Mouse (Mus musculus): ENCODE results near the gene C1qtnf9. TPM values are rescaled to one million over a fixed set of nuclear protein-coding genes. Genes with fewer than 3 reads are reported as not detected.

The C1qtnf9 gene
- not detected in 2 replicates for polyA plus RNA-seq (2012; ENCODE audit: insufficient read depth, insufficient read length, low replicate concordance, missing spikeins)

GRCm38 (mm10) chr14:60767884-60768283, at the start of gene C1qtnf9:
TSS of gene C1qtnf9 (plus strand) at chr14:60768134.
- 75% methylated on average over 4 of the region's 4 CpGs for WGBS
- H3K4me1 ChIP-seq (ENCODE audit: control insufficient read depth, insufficient read depth, low read length), result peaks cover 10% of the 10 kb centered on the region
- no peak for TF ChIP-seq CTCF (IDR thresholded peaks at IDR 0.05; ENCODE audit: insufficient read depth, low read depth, low read length)
- TF ChIP-seq POLR2A (IDR thresholded peaks at IDR 0.05; ENCODE audit: insufficient read depth, low read depth, low read length), result no peak
- no peak within 1 kb of the TSS for H3K4me3 ChIP-seq (ENCODE audit: insufficient read depth, low read depth, low read length)
- H3K27ac ChIP-seq (ENCODE audit: insufficient read depth, low read depth, low read length), result no peak within 1 kb of the TSS

- Histone ChIP-seq H3K27ac (ENCODE audit: insufficient read depth, low read depth, low read length) (no peak overlapping the region), H3K4me3 (ENCODE audit: insufficient read depth, low read depth, low read length) (no peak overlapping the region), H3K4me1 (ENCODE audit: control insufficient read depth, insufficient read depth, low read length) (no peaks in the 10 kb centered on the region)
- 68% methylated on average over 8 of the region's 8 CpGs for WGBS
- TF ChIP-seq POLR2A (IDR thresholded peaks at IDR 0.05; ENCODE audit: insufficient read depth, low read depth, low read length) (no peak), CTCF (IDR thresholded peaks at IDR 0.05; ENCODE audit: insufficient read depth, low read depth, low read length) (no peak)
Measured at GRCm38 (mm10) chr14:60721304-60721703, 46.6 kb upstream of the C1qtnf9 start.

- no peak for TF ChIP-seq POLR2A (IDR thresholded peaks at IDR 0.05; ENCODE audit: insufficient read depth, low read depth, low read length)
- TF ChIP-seq CTCF (IDR thresholded peaks at IDR 0.05; ENCODE audit: insufficient read depth, low read depth, low read length), result no peak
- 60% methylated on average over 3 of the region's 3 CpGs for WGBS
- Histone ChIP-seq H3K27ac (ENCODE audit: insufficient read depth, low read depth, low read length) (no peak overlapping the region), H3K4me3 (ENCODE audit: insufficient read depth, low read depth, low read length) (no peak overlapping the region), H3K4me1 (ENCODE audit: control insufficient read depth, insufficient read depth, low read length) (no peaks in the 10 kb centered on the region)
Measured at GRCm38 (mm10) chr14:60721938-60722337, 46.0 kb upstream of the C1qtnf9 start.

- WGBS, result 62% methylated on average over 6 of the region's 6 CpGs
- H3K27ac ChIP-seq (ENCODE audit: insufficient read depth, low read depth, low read length), result no peak overlapping the region
- TF ChIP-seq CTCF (IDR thresholded peaks at IDR 0.05; ENCODE audit: insufficient read depth, low read depth, low read length), result no peak
- TF ChIP-seq POLR2A (IDR thresholded peaks at IDR 0.05; ENCODE audit: insufficient read depth, low read depth, low read length), result no peak
- no peak overlapping the region for H3K4me3 ChIP-seq (ENCODE audit: insufficient read depth, low read depth, low read length)
- no peaks in the 10 kb centered on the region for H3K4me1 ChIP-seq (ENCODE audit: control insufficient read depth, insufficient read depth, low read length)
Measured at GRCm38 (mm10) chr14:60726091-60726490, 41.8 kb upstream of the C1qtnf9 start.

- H3K4me3 ChIP-seq (ENCODE audit: insufficient read depth, low read depth, low read length), result no peak overlapping the region
- no peak overlapping the region for H3K27ac ChIP-seq (ENCODE audit: insufficient read depth, low read depth, low read length)
- no peaks in the 10 kb centered on the region for H3K4me1 ChIP-seq (ENCODE audit: control insufficient read depth, insufficient read depth, low read length)
- TF ChIP-seq POLR2A (IDR thresholded peaks at IDR 0.05; ENCODE audit: insufficient read depth, low read depth, low read length), result no peak
- no peak for TF ChIP-seq CTCF (IDR thresholded peaks at IDR 0.05; ENCODE audit: insufficient read depth, low read depth, low read length)
- WGBS, result 91% methylated on average over 4 of the region's 4 CpGs
Measured at GRCm38 (mm10) chr14:60727130-60727529, 40.8 kb upstream of the C1qtnf9 start.

GRCm38 (mm10) chr14:60732081-60732480, 35.9 kb upstream of the C1qtnf9 start:
- H3K27ac ChIP-seq (ENCODE audit: insufficient read depth, low read depth, low read length), result no peak overlapping the region
- TF ChIP-seq POLR2A (IDR thresholded peaks at IDR 0.05; ENCODE audit: insufficient read depth, low read depth, low read length) (no peak), CTCF (IDR thresholded peaks at IDR 0.05; ENCODE audit: insufficient read depth, low read depth, low read length) (no peak)
- H3K4me1 ChIP-seq (ENCODE audit: control insufficient read depth, insufficient read depth, low read length), result peaks cover 22% of the 10 kb centered on the region
- no peak overlapping the region for H3K4me3 ChIP-seq (ENCODE audit: insufficient read depth, low read depth, low read length)
- 74% methylated on average over 6 of the region's 6 CpGs for whole genome bisulfite sequencing

GRCm38 (mm10) chr14:60732787-60733186, 35.1 kb upstream of the C1qtnf9 start:
- Histone ChIP-seq H3K27ac (ENCODE audit: insufficient read depth, low read depth, low read length) (no peak overlapping the region), H3K4me1 (ENCODE audit: control insufficient read depth, insufficient read depth, low read length) (peaks cover 25% of the 10 kb centered on the region), H3K4me3 (ENCODE audit: insufficient read depth, low read depth, low read length) (no peak overlapping the region)
- 22% methylated on average over 16 of the region's 16 CpGs for WGBS
- no peak for TF ChIP-seq CTCF (IDR thresholded peaks at IDR 0.05; ENCODE audit: insufficient read depth, low read depth, low read length)
- no peak for TF ChIP-seq POLR2A (IDR thresholded peaks at IDR 0.05; ENCODE audit: insufficient read depth, low read depth, low read length)

- H3K4me1 ChIP-seq (ENCODE audit: control insufficient read depth, insufficient read depth, low read length), result peaks cover 27% of the 10 kb centered on the region
- no peak for TF ChIP-seq CTCF (IDR thresholded peaks at IDR 0.05; ENCODE audit: insufficient read depth, low read depth, low read length)
- no peak for TF ChIP-seq POLR2A (IDR thresholded peaks at IDR 0.05; ENCODE audit: insufficient read depth, low read depth, low read length)
- no peak overlapping the region for H3K4me3 ChIP-seq (ENCODE audit: insufficient read depth, low read depth, low read length)
- WGBS, result 67% methylated on average over 4 of the region's 4 CpGs
- H3K27ac ChIP-seq (ENCODE audit: insufficient read depth, low read depth, low read length), result no peak overlapping the region
Measured at GRCm38 (mm10) chr14:60733706-60734105, 34.2 kb upstream of the C1qtnf9 start.

GRCm38 (mm10) chr14:60735206-60735605, 32.7 kb upstream of the C1qtnf9 start:
- TF ChIP-seq CTCF (IDR thresholded peaks at IDR 0.05; ENCODE audit: insufficient read depth, low read depth, low read length), result no peak
- TF ChIP-seq POLR2A (IDR thresholded peaks at IDR 0.05; ENCODE audit: insufficient read depth, low read depth, low read length), result no peak
- Histone ChIP-seq H3K4me3 (ENCODE audit: insufficient read depth, low read depth, low read length) (no peak overlapping the region), H3K4me1 (ENCODE audit: control insufficient read depth, insufficient read depth, low read length) (peaks cover 32% of the 10 kb centered on the region), H3K27ac (ENCODE audit: insufficient read depth, low read depth, low read length) (no peak overlapping the region)
- WGBS, result 54% methylated on average over 5 of the region's 5 CpGs
